Mouse (Mus musculus) kidney, postnatal 0 days (tissue): ENCODE data around the gene 4933430I17Rik. TPM values are rescaled to one million over a fixed set of nuclear protein-coding genes. Genes with fewer than 3 reads are reported as not detected.

Experiments used
- ATAC-seq: fragments of 200-750 bp; cut with Nextera tagmentation; replicated peaks from 2 replicates; pipeline ENCODE4 v1.8.0; 2017; ENCODE audit warnings: low read depth, moderate number of reproducible peaks, moderate TSS enrichment, moderate library complexity; ENCODE audit not compliant: low FRiP score
- DNase-seq: peaks from one replicate; pipeline ENCODE4 v3.0.0-alpha.2; 2016; ENCODE audit warnings: low spot score
- H3K27ac ChIP-seq: fragments of 300-500 bp; sonication (generic); 2 replicates; pipeline ENCODE4 v1.5.1; 2014; ENCODE audit warnings: mild to moderate bottlenecking
- H3K27me3 ChIP-seq: fragments of 300-500 bp; sonication (generic); 2 replicates; pipeline ENCODE4 v1.6.1; 2014; ENCODE audit warnings: low read length, mixed read lengths; ENCODE audit not compliant: insufficient read depth
- H3K36me3 ChIP-seq: fragments of 300-500 bp; sonication (generic); 2 replicates; pipeline ENCODE4 v1.6.1; 2014; ENCODE audit warnings: low read length, mixed read lengths; ENCODE audit not compliant: insufficient read depth
- H3K4me1 ChIP-seq: fragments of 300-500 bp; sonication (generic); replicated peaks from 2 replicates; pipeline ENCODE4 v1.6.1; 2014; ENCODE audit warnings: antibody characterized with exemption, low read length, mixed read lengths; ENCODE audit not compliant: insufficient read depth
- H3K4me2 ChIP-seq: fragments of 300-500 bp; sonication (generic); 2 replicates; pipeline ENCODE4 v1.6.1; 2014; ENCODE audit warnings: mild to moderate bottlenecking, low read length, moderate library complexity, mixed read lengths
- H3K4me3 ChIP-seq: fragments of 300-500 bp; sonication (generic); replicated peaks from 2 replicates; pipeline ENCODE4 v1.5.1; 2014; ENCODE audit warnings: low read depth, low read length
- H3K9ac ChIP-seq: fragments of 300-500 bp; sonication (generic); 2 replicates; pipeline ENCODE4 v1.6.1; 2014; ENCODE audit warnings: low read depth, low read length
- H3K9me3 ChIP-seq: fragments of 300-500 bp; sonication (generic); replicated peaks from 2 replicates; pipeline ENCODE4 v1.6.1; 2016; ENCODE audit warnings: low read length, inconsistent platforms, mixed read lengths
- CTCF ChIP-seq: IDR thresholded peaks from 2 replicates; pipeline ENCODE4 v1.5.1; 2016; ENCODE audit warnings: antibody characterized with exemption, low read depth, mild to moderate bottlenecking, moderate library complexity
- WGBS: fragments of 180-500 bp; shearing (Covaris S2); extraction: QIAGEN DNeasy Blood & Tissue Kit; methylation state at CpG from one replicate; pipeline ENCODE4 v1.1.7; 2014; 5-methylcytosine and 5-hydroxymethylcytosine counted together
- polyA plus RNA-seq: library from polyadenylated mRNA; unstranded; fragments of >200 nt; fragmentation: Nextera tagmentation; extraction: Ambion mirVana; gene quantifications from 2 replicates; pipeline ENCODE4 v1.2.1, GENCODE M21; 2015

The 4933430I17Rik gene
- polyA plus RNA-seq, 1 experiment from 2014 or later = 0.45 TPM

DNA sequence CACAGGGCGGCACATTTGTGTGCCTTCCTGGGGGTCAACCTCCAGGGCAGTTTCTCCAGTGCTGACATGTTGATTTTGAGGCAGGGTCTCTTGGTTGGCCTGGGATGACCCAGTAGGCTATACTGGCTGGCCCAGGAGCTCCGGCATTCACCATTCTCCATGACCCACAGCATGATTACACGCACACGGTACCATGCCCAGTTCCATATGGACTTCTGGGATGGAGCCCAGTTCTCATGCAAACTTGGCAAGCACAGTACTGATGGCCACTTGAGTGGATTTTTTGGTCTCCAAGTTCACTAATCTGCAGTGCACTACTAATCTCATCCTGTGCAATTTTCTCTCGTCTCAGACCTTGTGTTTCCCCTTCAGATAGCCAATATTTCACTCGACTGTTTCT lies 42.5 kb downstream of the 4933430I17Rik start:
- no peak for DNase-seq
- no peak for TF ChIP-seq CTCF
- 93% methylated on average over 6 of the region's 6 CpGs for WGBS

DNA sequence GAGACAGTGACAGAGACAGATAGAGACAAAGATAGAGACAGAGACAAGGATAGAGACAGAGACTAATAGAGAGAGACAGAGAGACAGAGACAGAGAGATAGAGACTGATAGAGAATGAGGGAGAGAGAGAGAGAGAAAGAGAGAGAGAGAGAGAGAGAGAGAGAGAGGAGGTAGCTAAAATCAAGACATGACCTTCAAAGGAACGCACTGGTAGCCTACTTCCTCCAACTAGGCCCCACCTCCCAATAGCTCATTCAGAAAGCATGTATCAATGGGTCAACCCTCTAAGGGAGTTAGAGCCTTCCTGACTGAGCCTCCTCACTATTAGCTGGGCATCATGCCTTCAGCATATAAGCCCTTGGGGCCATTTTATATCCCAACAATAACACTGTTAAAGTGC lies 43.2 kb downstream of the 4933430I17Rik start:
- Histone ChIP-seq H3K27ac (no peak overlapping the region), H3K4me1 (no peaks in the 10 kb centered on the region), H3K36me3 (no peaks in the 10 kb centered on the region), H3K4me2 (no peak overlapping the region), H3K9ac (no peak overlapping the region), H3K27me3 (no peaks in the 10 kb centered on the region), H3K9me3 (no peaks in the 10 kb centered on the region), H3K4me3 (no peak overlapping the region)
- no peak for DNase-seq
- TF ChIP-seq CTCF = no peak
- WGBS = 80% methylated on average over 1 of the region's 1 CpGs
- no peak for ATAC-seq

More for the DNA sequence above, 42.5 kb downstream of the 4933430I17Rik start:
- H3K9me3 ChIP-seq = no peaks in the 10 kb centered on the region
- no peaks in the 10 kb centered on the region for H3K36me3 ChIP-seq
- H3K27ac ChIP-seq = no peak overlapping the region
- H3K4me2 ChIP-seq = no peak overlapping the region
- H3K27me3 ChIP-seq = no peaks in the 10 kb centered on the region
- no peak for ATAC-seq
- no peaks in the 10 kb centered on the region for H3K4me1 ChIP-seq
- no peak overlapping the region for H3K4me3 ChIP-seq
- H3K9ac ChIP-seq = no peak overlapping the region

DNA sequence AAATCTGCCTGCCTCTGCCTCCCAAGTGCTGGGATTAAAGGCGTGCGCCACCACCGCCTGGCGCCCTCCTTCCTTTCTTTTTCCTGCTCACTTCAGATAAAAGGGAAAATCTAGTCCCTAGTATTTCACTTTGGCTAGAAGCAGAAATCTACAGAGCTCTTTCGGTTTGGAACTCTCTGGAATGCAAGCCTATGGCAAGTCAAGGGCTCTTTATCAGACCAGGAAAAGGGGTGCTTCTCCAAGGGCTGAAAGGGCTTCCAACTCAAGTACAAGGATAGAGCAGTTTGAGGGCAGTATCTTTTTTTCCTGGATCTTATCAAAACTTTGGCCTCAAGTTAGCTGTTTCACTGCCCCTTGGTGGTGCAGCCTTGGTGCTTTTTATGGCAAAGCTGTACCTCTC lies 44.4 kb downstream of the 4933430I17Rik start:
- WGBS = 98% methylated on average over 5 of the region's 5 CpGs
- Histone ChIP-seq H3K4me3 (no peak overlapping the region), H3K27ac (no peak overlapping the region), H3K27me3 (no peaks in the 10 kb centered on the region), H3K4me1 (no peaks in the 10 kb centered on the region), H3K9ac (no peak overlapping the region), H3K36me3 (no peaks in the 10 kb centered on the region), H3K9me3 (no peaks in the 10 kb centered on the region), H3K4me2 (no peak overlapping the region)
- no peak for TF ChIP-seq CTCF
- ATAC-seq = no peak
- DNase-seq = no peak

DNA sequence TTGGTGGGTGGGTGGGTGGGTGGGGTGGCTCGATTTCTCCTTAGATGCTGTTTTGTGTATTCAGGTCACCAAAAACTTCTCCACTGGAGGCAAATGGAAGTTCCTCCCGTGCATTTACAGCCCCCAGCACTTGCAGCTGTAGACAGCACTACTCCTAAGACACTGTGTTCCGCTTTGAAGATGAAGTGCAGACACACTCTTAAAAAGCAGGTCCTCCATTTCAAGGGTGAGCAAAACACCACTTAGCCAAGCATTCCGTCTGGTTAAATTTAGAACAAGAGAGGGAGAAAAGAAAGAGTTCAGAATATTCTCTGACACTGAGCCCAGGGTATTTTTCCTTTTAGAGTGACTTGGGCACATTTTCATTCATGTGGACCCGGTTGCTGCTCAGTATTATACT lies 44.9 kb downstream of the 4933430I17Rik start:
- DNase-seq (no peak), ATAC-seq (no peak)
- Histone ChIP-seq H3K9ac (no peak overlapping the region), H3K4me3 (no peak overlapping the region), H3K36me3 (no peaks in the 10 kb centered on the region), H3K4me1 (no peaks in the 10 kb centered on the region), H3K27ac (no peak overlapping the region), H3K27me3 (no peaks in the 10 kb centered on the region), H3K9me3 (no peaks in the 10 kb centered on the region), H3K4me2 (no peak overlapping the region)
- 57% methylated on average over 5 of the region's 5 CpGs for WGBS
- TF ChIP-seq CTCF = no peak

DNA sequence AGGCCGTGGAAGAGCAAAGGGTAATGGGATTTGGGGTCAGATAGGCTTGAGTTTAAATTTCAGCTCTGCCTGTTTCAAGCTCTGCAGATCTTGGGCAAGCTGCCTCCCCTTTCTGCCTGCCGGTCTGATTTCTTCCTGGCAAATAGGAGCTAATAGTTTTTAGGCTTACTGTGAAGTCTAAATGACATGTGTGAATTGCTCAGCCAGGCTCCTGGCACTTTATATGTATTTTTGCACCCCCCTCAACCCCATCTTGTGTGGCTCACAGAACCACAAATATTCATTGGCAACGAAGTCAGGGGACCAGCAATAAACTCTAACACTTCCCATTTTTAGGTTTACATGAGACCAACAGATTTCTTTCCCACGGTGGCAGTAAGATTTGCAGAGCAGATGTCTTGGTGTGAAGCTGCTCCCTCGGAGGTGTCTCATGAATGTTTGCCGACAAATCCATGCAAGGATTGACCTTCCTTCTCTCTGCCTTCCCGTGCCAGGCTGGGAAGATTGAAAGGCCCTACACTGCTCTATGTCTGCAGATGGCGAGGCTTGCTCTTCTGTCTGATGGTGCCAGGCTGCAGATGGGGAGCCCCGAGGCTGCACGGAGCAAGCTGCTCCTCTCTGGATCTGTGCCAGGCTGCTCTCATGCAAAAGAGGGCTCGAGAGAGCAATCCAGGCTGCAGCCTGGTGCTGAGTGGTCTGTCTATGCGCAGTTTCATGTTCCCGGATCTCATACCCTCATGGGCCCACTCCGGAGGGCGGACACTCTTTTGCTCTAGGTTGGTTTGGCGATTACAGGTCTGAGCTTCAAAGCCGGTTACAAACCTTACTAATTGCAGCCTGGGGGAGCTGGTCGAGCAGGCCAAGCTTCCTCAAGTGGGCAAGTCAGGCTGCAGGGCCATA lies 57.4 kb downstream of the 4933430I17Rik start:
- Histone ChIP-seq H3K4me2 (peak overlapping the region; percentile 59), H3K9ac (peak overlapping the region; percentile 35; the same call in 1 of the 2 replicates), H3K27me3 (no peaks in the 10 kb centered on the region; the same call in 1 of the 2 replicates), H3K27ac (peak overlapping the region; percentile 66; the same call in 1 of the 2 replicates), H3K4me1 (peaks cover 4% of the 10 kb centered on the region; the same call in 1 of the 2 replicates), H3K9me3 (no peaks in the 10 kb centered on the region), H3K36me3 (no peaks in the 10 kb centered on the region), H3K4me3 (peak overlapping the region; percentile 29)
- TF ChIP-seq CTCF = no peak
- DNase-seq (no peak), ATAC-seq (peak; percentile 23; the same call in 1 of the 2 replicates)
- WGBS = 15% methylated on average over 18 of the region's 18 CpGs

DNA sequence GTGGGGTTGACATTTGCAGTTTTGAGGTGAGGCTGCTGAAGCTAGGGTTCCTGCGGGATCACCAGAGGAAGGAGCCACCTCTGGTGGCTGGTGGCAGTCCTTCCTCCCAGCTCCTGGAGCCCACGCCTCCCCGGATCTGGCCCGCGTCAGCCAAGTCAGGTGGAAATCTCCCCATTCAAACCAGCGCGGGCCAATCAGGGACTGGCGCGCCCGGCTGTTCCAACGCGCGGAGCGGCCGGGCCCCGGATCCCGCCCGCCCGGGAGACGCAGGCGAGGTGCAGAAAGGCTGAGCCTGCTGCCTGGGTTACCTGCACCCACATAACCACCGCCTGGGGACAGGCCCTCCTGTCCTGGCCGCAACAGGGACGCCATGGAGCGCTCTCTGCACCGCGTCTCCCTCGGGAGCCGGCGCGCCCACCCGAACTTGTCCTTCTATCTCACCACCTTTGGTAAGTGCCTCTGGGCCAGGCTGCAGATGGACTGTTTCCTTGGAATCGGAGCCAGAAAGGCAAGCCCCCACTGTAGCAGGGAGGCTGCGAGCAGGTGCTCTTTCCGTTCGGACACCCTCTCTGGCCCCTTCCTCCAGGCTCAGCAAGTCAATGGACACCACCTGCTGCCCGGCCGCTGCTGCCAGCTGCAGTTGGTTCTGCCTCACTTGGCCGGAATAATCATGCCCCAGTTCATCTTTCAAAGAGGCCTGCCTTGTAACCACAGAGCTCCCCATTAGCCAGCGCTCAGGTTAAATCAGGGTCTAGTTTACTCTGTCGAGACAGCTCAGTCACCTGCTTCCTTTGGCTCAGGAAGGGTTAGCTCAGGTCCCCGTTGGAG lies 58.3 kb downstream of the 4933430I17Rik start:
- peak; percentile 34; the same call in 1 of the 2 replicates for TF ChIP-seq CTCF
- Histone ChIP-seq H3K4me3 (peak overlapping the region; percentile 29), H3K4me2 (peak overlapping the region; percentile 59), H3K36me3 (no peaks in the 10 kb centered on the region), H3K27ac (peak overlapping the region; percentile 68), H3K9me3 (no peaks in the 10 kb centered on the region), H3K4me1 (peaks cover 4% of the 10 kb centered on the region; the same call in 1 of the 2 replicates), H3K9ac (peak overlapping the region; percentile 35; the same call in 1 of the 2 replicates), H3K27me3 (no peaks in the 10 kb centered on the region; the same call in 1 of the 2 replicates)
- WGBS = 1% methylated on average over 39 of the region's 42 CpGs
- DNase-seq (peak; percentile 76), ATAC-seq (peak; percentile 87)
